Mouse (Mus musculus): ENCODE measurements around the gene Ppfibp2.

DNA sequence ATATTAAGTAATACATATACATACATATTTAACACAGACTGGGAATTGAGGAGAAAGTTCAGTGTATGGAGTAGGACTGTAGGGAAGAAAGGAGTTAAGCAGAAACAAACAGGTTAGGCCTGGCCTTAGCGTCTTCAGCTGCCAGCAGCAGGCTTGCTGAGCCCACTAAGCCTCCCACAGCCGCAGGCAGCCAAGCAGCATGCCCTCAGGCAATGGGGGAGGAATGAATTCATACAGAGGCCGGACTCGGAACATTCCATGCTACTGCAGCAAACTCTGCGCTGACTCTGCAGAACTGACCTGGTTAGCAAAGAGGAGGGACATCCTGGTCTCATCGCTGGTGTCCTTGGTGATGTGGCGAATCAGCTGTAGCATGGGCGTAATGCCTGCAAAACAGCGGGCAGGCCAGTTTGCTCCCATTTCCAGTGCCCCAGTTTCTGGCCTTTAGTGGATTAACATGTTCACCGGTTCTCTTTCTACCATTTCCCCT, 157.1 kb downstream of the Ppfibp2 start:
- TF ChIP-seq CTCF (IDR thresholded peaks at IDR 0.05; ENCODE audit: low read depth, low read length), result no peak
- TF ChIP-seq GATA1 (IDR thresholded peaks at IDR 0.05; ENCODE audit: borderline replicate concordance, low read length), result no peak
- TF ChIP-seq TAL1 (conservative IDR thresholded peaks at IDR 0.05; ENCODE audit: low read depth, low read length), result no peak
- TF ChIP-seq GATA2 (IDR thresholded peaks at IDR 0.05; ENCODE audit: borderline replicate concordance, low read depth, low read length), result no peak
- no peak for TF ChIP-seq POLR2AphosphoS5 (IDR thresholded peaks at IDR 0.05; ENCODE audit: insufficient replicate concordance, low read depth, low read length)
